Mouse (Mus musculus) megakaryocyte, embryonic 14.5 days (primary cell): ENCODE results near the gene Pxdn.

Source experiments
- FLI1 ChIP-seq: IDR thresholded peaks from 2 replicates; pipeline ENCODE4 v1.6.1; 2012; ENCODE audit warnings: low read length, inconsistent platforms, mixed read lengths
- GATA1 ChIP-seq: IDR thresholded peaks from 3 replicates; pipeline ENCODE4 v1.6.1; 2012; ENCODE audit warnings: mixed read lengths, low read length, inconsistent platforms, borderline replicate concordance

DNA sequence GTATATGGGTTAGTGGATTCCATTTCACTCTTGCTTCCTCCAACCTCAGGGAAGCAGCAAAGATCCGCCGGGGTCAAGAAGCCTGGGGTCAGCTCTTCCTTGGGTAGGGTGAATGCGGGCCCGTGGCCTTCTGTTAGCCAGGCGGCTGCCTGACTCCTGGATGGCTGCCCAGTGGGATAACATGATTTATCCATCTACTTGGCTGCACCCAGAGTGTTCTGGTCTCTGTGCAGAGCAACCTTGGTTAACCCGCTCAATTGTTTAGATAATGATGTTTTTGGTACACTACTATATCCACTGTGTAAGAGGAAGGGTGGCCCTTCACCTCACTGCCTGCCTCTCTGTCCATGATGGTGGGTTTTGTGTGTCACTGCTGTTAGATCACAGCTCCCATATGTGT, 14.7 kb downstream of the Pxdn start:
- TF ChIP-seq GATA1 (no peak), FLI1 (no peak)
